8 mouse cellular contexts compared by ENCODE assay signal in genomic region chr1:191193657-191194424, GRCm38 (mm10). TPM values are rescaled to one million over a fixed set of nuclear protein-coding genes. Genes with fewer than 3 reads are reported as not detected.
DNase-seq lines count a peak whose midpoint lies in the region; ATAC-seq and TF ChIP-seq lines count a peak whose summit lies in the region.
"Had no signal": no experiment of that assay in that cellular context is flagged by ENCODE, and none has a peak within 500 bp of the region (broad histone marks: within the 10 kb centered on the region; RNA-seq: fewer than 3 reads in every experiment).

No protein-coding gene starts in this region.

- TF ChIP-seq EP300 in liver, postnatal 0 days (IDR thresholded peaks at IDR 0.05; ENCODE audit: low read depth) = no peak

- peak overlapping the region; percentile 45 for H3K4me2 ChIP-seq in liver, postnatal 0 days (ENCODE audit: low read depth, low read length)
- H3K4me2 ChIP-seq in liver, embryonic 12.5 days = no peak overlapping the region
- H3K4me2 ChIP-seq in hindbrain, embryonic 13.5 days = no peak overlapping the region

- H3K4me1 ChIP-seq in liver, postnatal 0 days (ENCODE audit: insufficient read depth) = peaks cover 7% of the 10 kb centered on the region; the same call in 1 of the 2 replicates
- H3K4me1 ChIP-seq in liver, embryonic 12.5 days = no peaks in the 10 kb centered on the region
- no peaks in the 10 kb centered on the region for H3K4me1 ChIP-seq in hindbrain, embryonic 13.5 days (replicated peaks)

- peak; percentile 49 for DNase-seq in liver, postnatal 0 days
- DNase-seq in R1 (ENCODE audit: low read depth, low spot score) = peak; percentile 52
- peak; percentile 56 to 66 for DNase-seq in lung, postnatal 4 days
- DNase-seq in cerebellum, adult 9-11 months = no peak

- TF ChIP-seq CTCF in liver, postnatal 0 days (IDR thresholded peaks at IDR 0.05; ENCODE audit: low read depth) = peak; percentile 53

- H3K27me3 ChIP-seq in liver, postnatal 0 days (ENCODE audit: insufficient read depth, low read length) = peaks cover 18% of the 10 kb centered on the region; the same call in 1 of the 2 replicates
- H3K27me3 ChIP-seq in liver, embryonic 12.5 days (replicated peaks) = peaks cover 46% of the 10 kb centered on the region
- peaks cover 20% of the 10 kb centered on the region for H3K27me3 ChIP-seq in hindbrain, embryonic 13.5 days

- H3K9ac ChIP-seq in liver, postnatal 0 days (replicated peaks) = no peak overlapping the region
- no peak overlapping the region for H3K9ac ChIP-seq in liver, embryonic 12.5 days
- H3K9ac ChIP-seq in hindbrain, embryonic 13.5 days = no peak overlapping the region

- no peaks in the 10 kb centered on the region for H3K9me3 ChIP-seq in liver, postnatal 0 days (ENCODE audit: low read length)
- no peaks in the 10 kb centered on the region for H3K9me3 ChIP-seq in liver, embryonic 12.5 days (replicated peaks)
- H3K9me3 ChIP-seq in hindbrain, embryonic 13.5 days = no peaks in the 10 kb centered on the region

- H3K36me3 ChIP-seq in liver, postnatal 0 days (replicated peaks; ENCODE audit: insufficient read depth, low read length) = no peaks in the 10 kb centered on the region
- H3K36me3 ChIP-seq in liver, embryonic 12.5 days = no peaks in the 10 kb centered on the region
- no peaks in the 10 kb centered on the region for H3K36me3 ChIP-seq in hindbrain, embryonic 13.5 days

- 0 out of 2 replicates have a peak overlapping the region, but pooled peaks have one; percentile 41 for H3K27ac ChIP-seq in liver, postnatal 0 days (ENCODE audit: low read depth)
- no peak overlapping the region for H3K27ac ChIP-seq in liver, embryonic 12.5 days
- no peak overlapping the region for H3K27ac ChIP-seq in hindbrain, embryonic 13.5 days

- H3K4me3 ChIP-seq in liver, postnatal 0 days (ENCODE audit: low read depth, low read length) = no peak overlapping the region
- no peak overlapping the region for H3K4me3 ChIP-seq in liver, embryonic 12.5 days
- no peak overlapping the region for H3K4me3 ChIP-seq in hindbrain, embryonic 13.5 days

- ATAC-seq in liver, postnatal 0 days = peak; percentile 48
- no peak for ATAC-seq in liver, embryonic 12.5 days
- peak; percentile 94 for ATAC-seq in inflammation-experienced regulatory T-cells, adult 6 months
- no peak for ATAC-seq in hindbrain, embryonic 13.5 days (ENCODE audit: low FRiP score)

- WGBS in liver, postnatal 0 days (ENCODE audit: insufficient replicate concordance) = 16% methylated on average over 14 of the region's 14 CpGs
- 21% methylated on average over 14 of the region's 14 CpGs for WGBS in liver, embryonic 12.5 days (ENCODE audit: insufficient replicate concordance)
- WGBS in hindbrain, embryonic 13.5 days = 51% methylated on average over 14 of the region's 14 CpGs

RNA-seq across cellular contexts. Expression of gene Atf3, which starts 24.0 kb away (rescaled TPM):
- polyA plus RNA-seq in liver, postnatal 0 days (2015; fragmentation: Nextera tagmentation; extraction: Ambion mirVana) = 1.00 and 1.3 TPM in 2 replicates
- 2.3 and 2.4 TPM in 2 replicates for polyA plus RNA-seq in liver, embryonic 12.5 days (2016; fragmentation: Nextera tagmentation; extraction: Ambion mirVana)
- polyA plus RNA-seq in inflammation-experienced regulatory T-cells, adult 6 months (2017; shearing (Covaris generic)) = not detected
- 1.2 and 1.5 TPM in 2 replicates for polyA plus RNA-seq in hindbrain, embryonic 13.5 days (2015; fragmentation: Nextera tagmentation; extraction: Ambion mirVana)

RNA-seq across cellular contexts. Expression of gene Fam71a, which starts 29.2 kb away (rescaled TPM):
- not detected in 2 replicates for polyA plus RNA-seq in liver, postnatal 0 days (2015; fragmentation: Nextera tagmentation; extraction: Ambion mirVana)
- not detected in 2 replicates for polyA plus RNA-seq in liver, embryonic 12.5 days (2016; fragmentation: Nextera tagmentation; extraction: Ambion mirVana)
- not detected for polyA plus RNA-seq in inflammation-experienced regulatory T-cells, adult 6 months (2017; shearing (Covaris generic))
- not detected in 2 replicates for polyA plus RNA-seq in hindbrain, embryonic 13.5 days (2015; fragmentation: Nextera tagmentation; extraction: Ambion mirVana)
- polyA plus RNA-seq: neural tube, embryonic 14.5 days had no signal

Comparison
In these comparisons a context has a peak if more than half of its experiments do, and no peak if none do; other contexts are left out.
1. ATAC-seq: peak in liver, postnatal 0 days (single experiment) and inflammation-experienced regulatory T-cells, adult 6 months (single experiment); none in liver, embryonic 12.5 days (single experiment) and hindbrain, embryonic 13.5 days (single experiment).